Mouse (Mus musculus): ENCODE results near the gene Cyp2c66.
"Not testable (repeated sequence)": the region's sequence is repeated elsewhere in the genome, so short reads cannot be mapped to it uniquely, and the experiment has no call there.

DNA sequence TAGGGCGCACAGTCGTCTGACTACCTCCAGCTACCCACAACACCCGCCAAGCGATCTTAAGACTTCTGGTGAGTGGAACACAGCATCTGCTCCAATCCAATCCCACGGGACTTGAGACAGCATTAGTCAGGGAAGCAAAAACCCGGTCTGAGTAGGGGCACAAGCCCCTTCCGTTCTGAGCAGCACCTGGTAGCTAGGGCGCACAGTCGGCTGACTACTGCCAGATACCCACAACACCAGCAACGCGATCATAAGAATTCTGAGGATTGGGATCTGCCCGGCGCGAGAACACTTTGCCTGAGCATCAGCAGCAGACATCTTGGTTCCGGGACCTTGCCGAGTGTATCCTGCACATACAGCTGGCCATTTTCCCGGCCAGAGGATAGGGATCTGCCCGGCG lies 43.1 kb downstream of the Cyp2c66 start:
- TF ChIP-seq EP300 (IDR thresholded peaks at IDR 0.05; ENCODE audit: low read depth in 1 of 2, low read length in 2 of 2); MEF2A (IDR thresholded peaks at IDR 0.05; ENCODE audit: extremely low read depth, insufficient replicate concordance, low read depth, low read length, poor library complexity, severe bottlenecking); HCFC1 (IDR thresholded peaks at IDR 0.05; ENCODE audit: low read depth, low read length); POLR2A (IDR thresholded peaks at IDR 0.05; ENCODE audit: control insufficient read depth in 1 of 2, insufficient read depth in 1 of 2, low read depth in 1 of 2, low read length in 2 of 2, poor library complexity in 1 of 2); CTCF (IDR thresholded peaks at IDR 0.05 in 2 of 3, conservative IDR thresholded peaks at IDR 0.05 in 1 of 3; ENCODE audit: control insufficient read depth in 1 of 3, insufficient read depth in 1 of 3, low read depth in 2 of 3, low read length in 3 of 3, poor library complexity in 1 of 3, severe bottlenecking in 1 of 3); MYC (IDR thresholded peaks at IDR 0.05; ENCODE audit: low read depth, low read length); TAL1 (IDR thresholded peaks at IDR 0.05; ENCODE audit: low read length); ZNF384 (IDR thresholded peaks at IDR 0.05; ENCODE audit: low read depth, low read length); UBTF (IDR thresholded peaks at IDR 0.05; ENCODE audit: borderline replicate concordance, insufficient read depth, low read depth, low read length); TCF12 (IDR thresholded peaks at IDR 0.05; ENCODE audit: low read depth, low read length): not testable (repeated sequence)
